Mouse (Mus musculus) heart, postnatal 4 days (tissue): ENCODE measurements at regions not wholly inside any gene's neighbourhood (a gene's known extent, or its start where the extent isn't known, plus 50 kb on each side); places are given as distances from the start of the nearest gene placed in this dataset.
A peak's percentile ranks its signal among the peaks of the same experiment; 100 is the strongest.

ENCODE experiments used
- DNase-seq: peaks from one replicate; pipeline ENCODE4 v3.0.0; 2021

- no peak for DNase-seq
These were observed 50.9 kb upstream of the Cpne4 start for GRCm38 (mm10) chr9:104496220-104496619.

GRCm38 (mm10) chr9:104490696-104491095, 56.4 kb upstream of the Cpne4 start:
- no peak for DNase-seq

GRCm38 (mm10) chr9:104489383-104489782, 57.7 kb upstream of the Cpne4 start:
- DNase-seq, result no peak

- DNase-seq, result no peak
These were observed 64.6 kb upstream of the Cpne4 start for GRCm38 (mm10) chr9:104482440-104482839.

GRCm38 (mm10) chr9:104480683-104481082, 66.4 kb upstream of the Cpne4 start:
- no peak for DNase-seq

GRCm38 (mm10) chr9:104474831-104475230, 72.3 kb upstream of the Cpne4 start:
- DNase-seq, result no peak

GRCm38 (mm10) chr9:104467238-104467637, 79.8 kb upstream of the Cpne4 start:
- DNase-seq, result no peak

GRCm38 (mm10) chr9:104463701-104464100, 83.4 kb upstream of the Cpne4 start:
- DNase-seq, result no peak

GRCm38 (mm10) chr9:104460133-104460532, 87.0 kb upstream of the Cpne4 start:
- no peak for DNase-seq

- no peak for DNase-seq
These were observed 89.5 kb upstream of the Cpne4 start for GRCm38 (mm10) chr9:104457635-104458034.

GRCm38 (mm10) chr9:104448577-104449165, 98.4 kb upstream of the Cpne4 start:
- DNase-seq, result no peak

- DNase-seq, result peak; percentile 23
These were observed 102.2 kb upstream of the Cpne4 start for GRCm38 (mm10) chr9:104444906-104445305.

- no peak for DNase-seq
These were observed 103.8 kb upstream of the Cpne4 start for GRCm38 (mm10) chr9:104443236-104443635.

- no peak for DNase-seq
These were observed 75.5 kb upstream of the Acpp start for GRCm38 (mm10) chr9:104413021-104413420.

- DNase-seq, result peak; percentile 54
These were observed 72.7 kb upstream of the Acpp start for GRCm38 (mm10) chr9:104410211-104410610.

- DNase-seq, result no peak
These were observed 71.8 kb upstream of the Acpp start for GRCm38 (mm10) chr9:104409381-104409780.

GRCm38 (mm10) chr9:104408571-104409294, 71.2 kb upstream of the Acpp start:
- DNase-seq, result peak; percentile 22

GRCm38 (mm10) chr9:104407559-104408376, 70.2 kb upstream of the Acpp start:
- no peak for DNase-seq

GRCm38 (mm10) chr9:104407011-104407410, 69.5 kb upstream of the Acpp start:
- DNase-seq, result no peak

- DNase-seq, result no peak
These were observed 68.9 kb upstream of the Acpp start for GRCm38 (mm10) chr9:104406491-104406890.

GRCm38 (mm10) chr9:104403863-104404262, 66.3 kb upstream of the Acpp start:
- no peak for DNase-seq

- DNase-seq, result no peak
These were observed 64.1 kb upstream of the Acpp start for GRCm38 (mm10) chr9:104401673-104402072.

GRCm38 (mm10) chr9:104399927-104400326, 62.4 kb upstream of the Acpp start:
- no peak for DNase-seq
